In genomic region chr15:97465366-97465765, GRCm38 (mm10) we compare ENCODE assay signal across 24 mouse cellular contexts.
DNase-seq lines count a peak whose midpoint lies in the region; ATAC-seq and TF ChIP-seq lines count a peak whose summit lies in the region.
"Had no signal": no experiment of that assay in that cellular context is flagged by ENCODE, and none has a peak within 500 bp of the region (broad histone marks: within the 10 kb centered on the region; RNA-seq: fewer than 3 reads in every experiment).

No protein-coding gene starts in this region.

- no peaks in the 10 kb centered on the region for H3K36me3 ChIP-seq in liver, postnatal 0 days (replicated peaks; ENCODE audit: insufficient read depth, low read length)
- no peaks in the 10 kb centered on the region for H3K36me3 ChIP-seq in liver, embryonic 12.5 days
- H3K36me3 ChIP-seq: hindbrain, embryonic 15.5 days; kidney, embryonic 15.5 days; limb, embryonic 12.5 days; neural tube, embryonic 15.5 days had no signal

- DNase-seq in liver, postnatal 0 days, result no peak
- peak; percentile 36 for DNase-seq in testis, postnatal 10 days (ENCODE audit: low spot score)
- DNase-seq in testis, postnatal 14 days (ENCODE audit: low spot score), result no peak
- peak; percentile 61 for DNase-seq in induced T-regulatory cell, adult 2 months (ENCODE audit: low read depth)
- DNase-seq in thymus, postnatal 36 days, result peak; percentile 34 to 45
- DNase-seq in cerebellum, postnatal 36 days, result no peak
- DNase-seq: adrenal gland, postnatal 25 days; cerebellum, adult 18-20 months; cerebellum, postnatal 10 days; kidney, adult 18-20 months; midbrain, embryonic 14.5 days; retina, postnatal 1 day; right cerebral cortex, postnatal 25 days had no signal

- no peaks in the 10 kb centered on the region for H3K9me3 ChIP-seq in liver, postnatal 0 days (ENCODE audit: low read length)
- H3K9me3 ChIP-seq in liver, embryonic 12.5 days (replicated peaks), result no peaks in the 10 kb centered on the region
- H3K9me3 ChIP-seq: hindbrain, embryonic 15.5 days; kidney, embryonic 15.5 days; limb, embryonic 12.5 days; neural tube, embryonic 15.5 days had no signal

- H3K4me1 ChIP-seq in liver, postnatal 0 days (ENCODE audit: insufficient read depth), result peaks cover 13% of the 10 kb centered on the region; the same call in 1 of the 2 replicates
- H3K4me1 ChIP-seq in liver, embryonic 12.5 days, result no peaks in the 10 kb centered on the region; the same call in 1 of the 2 replicates
- H3K4me1 ChIP-seq: hindbrain, embryonic 15.5 days; neural tube, embryonic 15.5 days had no signal

- WGBS in liver, postnatal 0 days (ENCODE audit: insufficient replicate concordance), result 50% methylated on average over 8 of the region's 8 CpGs
- 52% methylated on average over 8 of the region's 8 CpGs for WGBS in liver, embryonic 12.5 days (ENCODE audit: insufficient replicate concordance)

- no peak for ATAC-seq in liver, postnatal 0 days
- ATAC-seq in liver, embryonic 12.5 days, result no peak
- ATAC-seq: forebrain, embryonic 16.5 days; Patski had no signal

- H3K27ac ChIP-seq in liver, postnatal 0 days (ENCODE audit: low read depth), result peak overlapping the region; percentile 12; the same call in 1 of the 2 replicates
- H3K27ac ChIP-seq in liver, embryonic 12.5 days, result no peak overlapping the region
- H3K27ac ChIP-seq: hindbrain, embryonic 15.5 days; kidney, embryonic 15.5 days; left cerebral cortex, adult 2 months; limb, embryonic 12.5 days; macrophage; neural tube, embryonic 15.5 days had no signal

- H3K27me3 ChIP-seq in liver, postnatal 0 days (ENCODE audit: insufficient read depth, low read length), result no peaks in the 10 kb centered on the region
- H3K27me3 ChIP-seq in liver, embryonic 12.5 days (replicated peaks), result no peaks in the 10 kb centered on the region
- H3K27me3 ChIP-seq: hindbrain, embryonic 15.5 days; kidney, embryonic 15.5 days; limb, embryonic 12.5 days; neural tube, embryonic 15.5 days; Patski had no signal

- H3K4me2 ChIP-seq in liver, postnatal 0 days (ENCODE audit: low read depth, low read length), result no peak overlapping the region
- H3K4me2 ChIP-seq in liver, embryonic 12.5 days, result no peak overlapping the region
- H3K4me2 ChIP-seq: heart, embryonic 11.5 days; hindbrain, embryonic 15.5 days; kidney, embryonic 15.5 days; limb, embryonic 12.5 days; neural tube, embryonic 15.5 days had no signal

- no peak overlapping the region for H3K9ac ChIP-seq in liver, postnatal 0 days (replicated peaks)
- H3K9ac ChIP-seq in liver, embryonic 12.5 days, result no peak overlapping the region
- H3K9ac ChIP-seq: hindbrain, embryonic 15.5 days; kidney, embryonic 15.5 days; limb, embryonic 12.5 days; neural tube, embryonic 15.5 days had no signal

- TF ChIP-seq CTCF in liver, postnatal 0 days (IDR thresholded peaks at IDR 0.05; ENCODE audit: low read depth), result no peak

- no peak overlapping the region for H3K4me3 ChIP-seq in liver, postnatal 0 days (ENCODE audit: low read depth, low read length)
- H3K4me3 ChIP-seq in liver, embryonic 12.5 days, result no peak overlapping the region
- H3K4me3 ChIP-seq: erythroblast, embryonic 14.5 days; hindbrain, embryonic 15.5 days; kidney, embryonic 15.5 days; left cerebral cortex, adult 2 months; limb, embryonic 12.5 days; neural tube, embryonic 15.5 days had no signal

- no peak for TF ChIP-seq EP300 in liver, postnatal 0 days (IDR thresholded peaks at IDR 0.05; ENCODE audit: low read depth)

Comparison
In these comparisons a context has a peak if more than half of its experiments do, and no peak if none do; other contexts are left out.
1. DNase-seq: peak in testis, postnatal 10 days (single experiment), induced T-regulatory cell, adult 2 months (single experiment) and thymus, postnatal 36 days (2 of 2); none in liver, postnatal 0 days (single experiment), testis, postnatal 14 days (single experiment) and cerebellum, postnatal 36 days (0 of 2).